Mouse (Mus musculus) heart, adult 11 months (tissue): ENCODE measurements around the gene 2310061I04Rik.

Experiments used
- DNase-seq: peaks from one replicate; pipeline ENCODE4 v3.0.0; 2022

Gene 2310061I04Rik

GRCm38 (mm10) chr17:35869346-35870067, 27.7 kb downstream of the 2310061I04Rik start:
- DNase-seq: peak; percentile 98

- no peak for DNase-seq
These were observed 28.3 kb downstream of the 2310061I04Rik start for GRCm38 (mm10) chr17:35868961-35869345.

- DNase-seq: peak; percentile 98
These were observed 28.9 kb downstream of the 2310061I04Rik start for GRCm38 (mm10) chr17:35868165-35868820.

GRCm38 (mm10) chr17:35866911-35867890, 30.0 kb downstream of the 2310061I04Rik start:
- DNase-seq: peak; percentile 97

GRCm38 (mm10) chr17:35866281-35866831, 30.9 kb downstream of the 2310061I04Rik start:
- peak; percentile 99 for DNase-seq

GRCm38 (mm10) chr17:35865481-35866280, 31.6 kb downstream of the 2310061I04Rik start, which contains the start of gene Ppp1r18:
Gene Ppp1r18 (plus strand): TSS chr17:35865593.
- peak; percentile 99 for DNase-seq

GRCm38 (mm10) chr17:35864832-35865353, 32.3 kb downstream of the 2310061I04Rik start:
- peak; percentile 96 for DNase-seq

- DNase-seq: peak; percentile 99
These were observed 35.9 kb downstream of the 2310061I04Rik start, which contains the start of gene Nrm for GRCm38 (mm10) chr17:35861198-35861857. Gene Nrm (plus strand): TSS chr17:35861318.

GRCm38 (mm10) chr17:35860831-35861197, 36.4 kb downstream of the 2310061I04Rik start:
- DNase-seq: no peak

GRCm38 (mm10) chr17:35859835-35860234, 37.4 kb downstream of the 2310061I04Rik start:
- DNase-seq: no peak

GRCm38 (mm10) chr17:35859371-35859770, 37.9 kb downstream of the 2310061I04Rik start:
- DNase-seq: no peak

GRCm38 (mm10) chr17:35850974-35851373, 46.3 kb downstream of the 2310061I04Rik start:
- DNase-seq: no peak

- DNase-seq: no peak
These were observed 49.1 kb downstream of the 2310061I04Rik start for GRCm38 (mm10) chr17:35848112-35848511.

GRCm38 (mm10) chr17:35843514-35843913, 53.7 kb downstream of the 2310061I04Rik start:
- no peak for DNase-seq
